Mouse (Mus musculus) T-helper 2 cell (primary cell): ENCODE results near the gene Pard6b.

ENCODE experiments used
- in situ Hi-C: fragments of 300-600 bp; cut with MboI, MseI; formaldehyde crosslinking; loops from one replicate; pipeline ENCODE4 v1.15.1; 2025; ENCODE audit warnings: high pct_unique_total_duplicates

Pard6b gene

GRCm38 (mm10) chr2:168098040-168098439, 17.2 kb downstream of the Pard6b start:
- in situ Hi-C loops = no loop called here

GRCm38 (mm10) chr2:168100008-168100407, 19.2 kb downstream of the Pard6b start:
- in situ Hi-C loops = loop anchor here (10.0 kb wide), 1 partner anchor 355 kb away; no protein-coding TSS in a partner anchor

GRCm38 (mm10) chr2:168101805-168102204, 21.0 kb downstream of the Pard6b start:
- in situ Hi-C loops = loop anchor here (10.0 kb wide), 1 partner anchor 353 kb away; no protein-coding TSS in a partner anchor

- in situ Hi-C loops = loop anchor here (10.0 kb wide), 1 partner anchor 351 kb away; no protein-coding TSS in a partner anchor
Measured at GRCm38 (mm10) chr2:168103341-168103740, 22.5 kb downstream of the Pard6b start.

GRCm38 (mm10) chr2:168104375-168105144, 23.8 kb downstream of the Pard6b start:
- in situ Hi-C loops = loop anchor here (10.0 kb wide), 1 partner anchor 350 kb away; no protein-coding TSS in a partner anchor

- in situ Hi-C loops = loop anchor here (10.0 kb wide), 1 partner anchor 350 kb away; no protein-coding TSS in a partner anchor
Measured at GRCm38 (mm10) chr2:168105271-168105670, 24.5 kb downstream of the Pard6b start.

- in situ Hi-C loops = loop anchor here (10.0 kb wide), 1 partner anchor 348 kb away; no protein-coding TSS in a partner anchor
Measured at GRCm38 (mm10) chr2:168106701-168107178, 25.9 kb downstream of the Pard6b start.

- in situ Hi-C loops = loop anchor here (10.0 kb wide), 1 partner anchor 347 kb away; no protein-coding TSS in a partner anchor
Measured at GRCm38 (mm10) chr2:168107356-168107755, 26.6 kb downstream of the Pard6b start.

- in situ Hi-C loops = loop anchor here (10.0 kb wide), 1 partner anchor 347 kb away; no protein-coding TSS in a partner anchor
Measured at GRCm38 (mm10) chr2:168107901-168108300, 27.1 kb downstream of the Pard6b start.

GRCm38 (mm10) chr2:168111902-168112301, 31.1 kb downstream of the Pard6b start:
- in situ Hi-C loops = loop anchor here (10.0 kb wide), 1 partner anchor 113 kb away; no protein-coding TSS in a partner anchor

- in situ Hi-C loops = loop anchor here (10.0 kb wide), 1 partner anchor 112 kb away; no protein-coding TSS in a partner anchor
Measured at GRCm38 (mm10) chr2:168113263-168113662, 32.5 kb downstream of the Pard6b start.

GRCm38 (mm10) chr2:168113692-168114091, 32.9 kb downstream of the Pard6b start:
- in situ Hi-C loops = loop anchor here (10.0 kb wide), 1 partner anchor 111 kb away; no protein-coding TSS in a partner anchor

GRCm38 (mm10) chr2:168114699-168115350, 34.0 kb downstream of the Pard6b start:
- in situ Hi-C loops = loop anchor here (10.0 kb wide), 1 partner anchor 110 kb away; no protein-coding TSS in a partner anchor

GRCm38 (mm10) chr2:168115826-168116225, 35.0 kb downstream of the Pard6b start:
- in situ Hi-C loops = loop anchor here (10.0 kb wide), 1 partner anchor 109 kb away; no protein-coding TSS in a partner anchor

- in situ Hi-C loops = loop anchor here (10.0 kb wide), 1 partner anchor 108 kb away; no protein-coding TSS in a partner anchor
Measured at GRCm38 (mm10) chr2:168117147-168117546, 36.3 kb downstream of the Pard6b start.

GRCm38 (mm10) chr2:168117553-168117952, 36.7 kb downstream of the Pard6b start:
- in situ Hi-C loops = loop anchor here (10.0 kb wide), 1 partner anchor 107 kb away; no protein-coding TSS in a partner anchor

GRCm38 (mm10) chr2:168117967-168118366, 37.2 kb downstream of the Pard6b start:
- in situ Hi-C loops = loop anchor here (10.0 kb wide), 1 partner anchor 107 kb away; no protein-coding TSS in a partner anchor

- in situ Hi-C loops = loop anchor here (10.0 kb wide), 1 partner anchor 106 kb away; no protein-coding TSS in a partner anchor
Measured at GRCm38 (mm10) chr2:168118456-168118855, 37.7 kb downstream of the Pard6b start.

GRCm38 (mm10) chr2:168119123-168119522, 38.3 kb downstream of the Pard6b start:
- in situ Hi-C loops = loop anchor here (10.0 kb wide), 1 partner anchor 106 kb away; no protein-coding TSS in a partner anchor

GRCm38 (mm10) chr2:168120906-168121305, 40.1 kb downstream of the Pard6b start:
- in situ Hi-C loops = no loop called here

- in situ Hi-C loops = no loop called here
Measured at GRCm38 (mm10) chr2:168123652-168124051, 42.8 kb downstream of the Pard6b start.
